Mouse (Mus musculus): ENCODE measurements around the gene Tktl2. TPM values are rescaled to one million over a fixed set of nuclear protein-coding genes. Genes with fewer than 3 reads are reported as not detected.

Tktl2 gene
- not detected in 2 replicates for polyA plus RNA-seq (2012; rRNA removed)
- polyA plus RNA-seq (2014; fragmentation: Nextera tagmentation; extraction: Ambion mirVana) = not detected in 2 replicates

DNA sequence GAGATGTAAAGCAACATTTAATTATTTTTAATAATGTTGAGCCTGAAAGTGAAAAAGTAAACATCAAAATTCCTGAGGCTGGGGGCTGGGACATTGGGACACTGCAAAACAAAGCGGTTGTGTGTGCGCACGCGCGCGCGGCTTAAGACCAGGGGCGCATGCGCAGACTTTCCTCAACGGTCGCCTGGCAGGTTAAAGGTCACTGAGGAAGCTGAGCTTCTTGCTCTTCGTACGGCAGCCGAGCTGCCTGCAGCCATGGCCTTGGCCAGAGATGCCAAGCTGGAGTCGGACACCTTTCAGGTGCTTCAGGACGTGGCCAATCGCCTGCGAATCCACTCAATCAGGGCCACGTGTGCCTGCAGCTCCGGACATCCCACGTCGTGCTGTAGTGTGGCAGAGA, at the start of gene Tktl2:
TSS of gene Tktl2 (plus strand) at position 220 of the 400 bp plus-strand sequence.
- Histone ChIP-seq H3K27me3 (ENCODE audit: control insufficient read depth, insufficient read depth, low read length) (no peaks in the 10 kb centered on the region), H3K27ac (no peak within 1 kb of the TSS), H3K36me3 (replicated peaks; ENCODE audit: control insufficient read depth, insufficient read depth, low read depth) (no peaks in the 10 kb centered on the region), H3K9ac (replicated peaks) (no peak within 1 kb of the TSS), H3K4me3 (ENCODE audit: insufficient read depth in 1 of 2, low read depth in 2 of 2, low read length in 2 of 2) (no peak within 1 kb of the TSS), H3K9me3 (ENCODE audit: control insufficient read depth, low read length) (no peaks in the 10 kb centered on the region), H3K4me1 (replicated peaks; ENCODE audit: control insufficient read depth in 2 of 2, insufficient read depth in 2 of 2, low read length in 1 of 2) (no peaks in the 10 kb centered on the region), H3K4me2 (ENCODE audit: low read depth) (no peak within 1 kb of the TSS)
- WGBS (ENCODE audit: insufficient replicate concordance) = 83% methylated on average over 22 of the region's 22 CpGs
- DNase-seq (ENCODE audit: low read depth in 3 of 3, low spot score in 3 of 3) (no peak), ATAC-seq (ENCODE audit: insufficient read depth) (no peak)
- TF ChIP-seq CTCF (IDR thresholded peaks at IDR 0.05; ENCODE audit: low read depth) = no peak
- no peak for TF ChIP-seq EP300 (IDR thresholded peaks at IDR 0.05; ENCODE audit: low read depth)

DNA sequence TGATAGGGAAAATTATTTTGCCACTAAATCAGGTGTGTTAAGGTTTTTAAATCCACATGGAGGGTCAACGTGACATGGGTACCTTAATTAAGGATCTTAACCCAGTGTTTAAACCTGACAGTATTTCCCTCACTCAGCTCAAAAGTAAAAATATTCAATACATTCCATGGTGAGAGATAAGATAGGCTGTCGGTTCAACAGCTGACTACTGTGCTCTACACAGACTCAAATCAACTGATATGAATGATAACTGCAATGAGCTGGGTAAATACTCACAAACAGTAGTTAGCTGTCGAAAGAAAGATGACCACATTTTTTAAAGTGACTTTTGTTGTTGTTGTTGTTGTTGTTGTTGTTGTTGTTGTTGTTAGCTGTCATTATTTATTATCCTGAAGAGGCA, 41.7 kb upstream of the Tktl2 start:
- no peaks in the 10 kb centered on the region for H3K27me3 ChIP-seq (ENCODE audit: control insufficient read depth, insufficient read depth, low read length)
- no peaks in the 10 kb centered on the region for H3K9me3 ChIP-seq (ENCODE audit: control insufficient read depth, low read length)
- no peak for TF ChIP-seq CTCF (IDR thresholded peaks at IDR 0.05; ENCODE audit: low read depth)
- TF ChIP-seq EP300 (IDR thresholded peaks at IDR 0.05; ENCODE audit: low read depth) = no peak
- no peak overlapping the region for H3K9ac ChIP-seq (replicated peaks)
- no peaks in the 10 kb centered on the region for H3K4me1 ChIP-seq (replicated peaks; ENCODE audit: control insufficient read depth in 2 of 2, insufficient read depth in 2 of 2, low read length in 1 of 2)
- WGBS (ENCODE audit: insufficient replicate concordance) = 42% methylated on average over 3 of the region's 3 CpGs
- H3K4me3 ChIP-seq (ENCODE audit: insufficient read depth in 1 of 2, low read depth in 2 of 2, low read length in 2 of 2) = no peak overlapping the region
- DNase-seq (ENCODE audit: low read depth in 3 of 3, low spot score in 3 of 3) = no peak
- no peaks in the 10 kb centered on the region for H3K36me3 ChIP-seq (replicated peaks; ENCODE audit: control insufficient read depth, insufficient read depth, low read depth)
- H3K4me2 ChIP-seq (ENCODE audit: low read depth) = no peak overlapping the region
- ATAC-seq (ENCODE audit: insufficient read depth) = no peak
- no peak overlapping the region for H3K27ac ChIP-seq

DNA sequence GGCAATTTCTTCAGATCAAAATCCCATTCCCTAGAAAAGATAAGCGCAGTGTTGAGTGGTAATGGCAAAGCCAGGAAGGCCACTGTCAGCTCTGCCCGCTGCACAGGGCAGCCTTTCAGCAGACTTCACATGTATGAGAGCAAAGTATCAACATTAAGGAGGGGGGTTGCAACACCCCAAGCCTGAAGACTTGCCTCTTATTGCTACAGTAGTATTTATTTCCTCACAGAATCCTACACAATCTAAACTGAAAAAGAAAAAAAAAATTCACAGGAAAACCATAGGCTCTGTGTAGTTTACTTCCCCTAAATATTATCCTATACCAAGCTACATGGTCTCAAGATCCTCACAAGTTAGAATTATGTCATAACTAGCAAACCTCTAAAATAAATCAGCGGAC, 34.7 kb upstream of the Tktl2 start:
- no peak overlapping the region for H3K4me2 ChIP-seq (ENCODE audit: low read depth)
- WGBS (ENCODE audit: insufficient replicate concordance) = 86% methylated on average over 3 of the region's 3 CpGs
- H3K4me3 ChIP-seq (ENCODE audit: insufficient read depth in 1 of 2, low read depth in 2 of 2, low read length in 2 of 2) = no peak overlapping the region
- no peaks in the 10 kb centered on the region for H3K4me1 ChIP-seq (replicated peaks; ENCODE audit: control insufficient read depth in 2 of 2, insufficient read depth in 2 of 2, low read length in 1 of 2)
- no peak overlapping the region for H3K9ac ChIP-seq (replicated peaks)
- no peaks in the 10 kb centered on the region for H3K27me3 ChIP-seq (ENCODE audit: control insufficient read depth, insufficient read depth, low read length)
- H3K27ac ChIP-seq = no peak overlapping the region
- ATAC-seq (ENCODE audit: insufficient read depth) (no peak), DNase-seq (ENCODE audit: low read depth in 3 of 3, low spot score in 3 of 3) (no peak)
- TF ChIP-seq CTCF (IDR thresholded peaks at IDR 0.05; ENCODE audit: low read depth) (no peak), EP300 (IDR thresholded peaks at IDR 0.05; ENCODE audit: low read depth) (no peak)
- no peaks in the 10 kb centered on the region for H3K9me3 ChIP-seq (ENCODE audit: control insufficient read depth, low read length)
- H3K36me3 ChIP-seq (replicated peaks; ENCODE audit: control insufficient read depth, insufficient read depth, low read depth) = peaks cover 9% of the 10 kb centered on the region

DNA sequence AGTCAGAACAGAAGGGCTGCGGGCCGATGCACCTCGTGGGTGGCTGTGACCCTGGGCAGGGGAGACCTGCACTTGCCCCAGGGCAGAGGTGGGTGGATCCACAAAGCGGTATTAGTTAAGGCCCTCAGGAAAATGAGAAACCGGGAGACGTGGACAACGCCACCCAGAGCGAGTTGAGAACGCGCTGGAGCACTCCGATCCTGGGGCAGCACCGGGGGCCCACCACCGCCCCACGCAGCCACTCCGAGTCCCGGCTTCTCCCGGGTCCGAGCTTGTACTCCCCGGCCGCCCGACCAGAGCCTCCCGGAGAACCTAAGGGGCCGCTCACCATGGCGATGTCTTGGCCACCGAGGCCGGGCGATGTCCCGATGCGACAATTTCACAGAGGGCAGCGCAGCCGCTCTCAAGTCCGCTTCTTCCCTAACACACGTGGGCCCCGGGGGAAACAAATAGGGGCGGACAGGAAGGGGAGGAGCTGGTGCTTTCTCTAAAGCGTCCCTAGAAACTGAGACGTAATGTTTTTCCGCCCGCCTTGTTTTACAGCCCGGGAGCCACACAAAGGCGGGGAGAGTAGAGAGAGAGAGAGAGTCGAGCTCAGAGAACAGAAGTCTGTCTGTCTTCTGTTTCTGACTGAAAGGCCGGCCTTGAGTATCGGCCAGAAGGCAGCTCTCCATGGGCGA, 25.3 kb upstream of the Tktl2 start, which contains the start of gene Tma16:
TSS of gene Tma16 (minus strand) at position 447 of the 680 bp plus-strand sequence.
- TF ChIP-seq EP300 (IDR thresholded peaks at IDR 0.05; ENCODE audit: low read depth) = no peak
- TF ChIP-seq CTCF (IDR thresholded peaks at IDR 0.05; ENCODE audit: low read depth) = no peak
- peak; percentile 68 to 69 (median 69) for DNase-seq (ENCODE audit: low read depth in 3 of 3, low spot score in 3 of 3)
- H3K36me3 ChIP-seq (replicated peaks; ENCODE audit: control insufficient read depth, insufficient read depth, low read depth) = no peaks in the 10 kb centered on the region
- H3K4me1 ChIP-seq (replicated peaks; ENCODE audit: control insufficient read depth in 2 of 2, insufficient read depth in 2 of 2, low read length in 1 of 2) = 0 out of 4 replicates have a peak, but pooled peaks cover 2% of the 10 kb centered on the region in 2 experiments
- H3K27ac ChIP-seq = no peak within 1 kb of the TSS
- H3K4me2 ChIP-seq (ENCODE audit: low read depth) = peak within 1 kb of the TSS; percentile 78
- WGBS (ENCODE audit: insufficient replicate concordance) = under 1% methylated on average over 45 of the region's 45 CpGs
- H3K4me3 ChIP-seq (ENCODE audit: insufficient read depth in 1 of 2, low read depth in 2 of 2, low read length in 2 of 2) = peak within 1 kb of the TSS; percentile 76 to 90
- H3K9me3 ChIP-seq (ENCODE audit: control insufficient read depth, low read length) = no peaks in the 10 kb centered on the region
- H3K9ac ChIP-seq (replicated peaks) = peak within 1 kb of the TSS; percentile 78
- H3K27me3 ChIP-seq (ENCODE audit: control insufficient read depth, insufficient read depth, low read length) = no peaks in the 10 kb centered on the region
- ATAC-seq (ENCODE audit: insufficient read depth) = peak; percentile 89

DNA sequence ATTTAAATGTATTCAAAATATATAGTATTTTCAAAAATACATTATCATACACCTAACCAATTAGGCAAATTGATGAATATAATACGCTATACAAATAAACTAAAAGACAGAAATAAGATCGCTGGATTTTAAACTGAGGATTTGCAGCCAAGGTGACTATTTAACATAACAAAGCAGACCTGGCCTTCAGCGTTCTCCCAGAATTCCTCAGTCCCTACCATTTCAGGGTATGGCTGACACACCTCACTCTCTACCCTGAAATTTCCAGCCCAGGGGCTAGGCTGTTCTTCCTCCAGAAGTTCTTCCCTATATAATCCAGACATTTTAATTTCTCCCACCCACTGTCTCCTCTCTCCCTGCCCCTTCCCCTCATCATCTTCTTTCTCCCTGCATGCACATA, 23.0 kb upstream of the Tktl2 start:
- no peak overlapping the region for H3K9ac ChIP-seq (replicated peaks)
- H3K27ac ChIP-seq = no peak overlapping the region
- 0 out of 4 replicates have a peak, but pooled peaks cover 2% of the 10 kb centered on the region in 2 experiments for H3K4me1 ChIP-seq (replicated peaks; ENCODE audit: control insufficient read depth in 2 of 2, insufficient read depth in 2 of 2, low read length in 1 of 2)
- no peak overlapping the region for H3K4me2 ChIP-seq (ENCODE audit: low read depth)
- TF ChIP-seq CTCF (IDR thresholded peaks at IDR 0.05; ENCODE audit: low read depth) (no peak), EP300 (IDR thresholded peaks at IDR 0.05; ENCODE audit: low read depth) (no peak)
- H3K9me3 ChIP-seq (ENCODE audit: control insufficient read depth, low read length) = no peaks in the 10 kb centered on the region
- H3K36me3 ChIP-seq (replicated peaks; ENCODE audit: control insufficient read depth, insufficient read depth, low read depth) = no peaks in the 10 kb centered on the region
- no peak overlapping the region for H3K4me3 ChIP-seq (ENCODE audit: insufficient read depth in 1 of 2, low read depth in 2 of 2, low read length in 2 of 2)
- DNase-seq (ENCODE audit: low read depth in 3 of 3, low spot score in 3 of 3) (no peak), ATAC-seq (ENCODE audit: insufficient read depth) (no peak)
- no peaks in the 10 kb centered on the region for H3K27me3 ChIP-seq (ENCODE audit: control insufficient read depth, insufficient read depth, low read length)
- WGBS (ENCODE audit: insufficient replicate concordance) = 47% methylated on average over 3 of the region's 3 CpGs

Data from liver, embryonic 14.5 days (tissue).